In genomic region chr3:105529700-105530099, GRCm38 (mm10) we compare ENCODE assay signal across 10 mouse cellular contexts.
DNase-seq lines count a peak whose midpoint lies in the region; ATAC-seq and TF ChIP-seq lines count a peak whose summit lies in the region.
"Had no signal": no experiment of that assay in that cellular context is flagged by ENCODE, and none has a peak within 500 bp of the region (broad histone marks: within the 10 kb centered on the region; RNA-seq: fewer than 3 reads in every experiment).

No protein-coding gene starts in this region.

- WGBS in kidney, embryonic 15.5 days = 24% methylated on average over 5 of the region's 5 CpGs
- 10% methylated on average over 5 of the region's 5 CpGs for WGBS in forebrain, embryonic 14.5 days
- WGBS in limb, embryonic 11.5 days = 7% methylated on average over 5 of the region's 5 CpGs
- WGBS in neural tube, embryonic 13.5 days = 14% methylated on average over 5 of the region's 5 CpGs

- H3K36me3 ChIP-seq in kidney, embryonic 15.5 days = no peaks in the 10 kb centered on the region
- H3K36me3 ChIP-seq in forebrain, embryonic 14.5 days (ENCODE audit: control insufficient read depth, insufficient read depth, low read length) = no peaks in the 10 kb centered on the region
- no peaks in the 10 kb centered on the region for H3K36me3 ChIP-seq in limb, embryonic 11.5 days (ENCODE audit: control insufficient read depth, insufficient read depth, low read length)
- no peaks in the 10 kb centered on the region for H3K36me3 ChIP-seq in neural tube, embryonic 13.5 days

- peaks cover 28% of the 10 kb centered on the region for H3K4me1 ChIP-seq in kidney, embryonic 15.5 days
- peaks cover 52% of the 10 kb centered on the region for H3K4me1 ChIP-seq in forebrain, embryonic 14.5 days (ENCODE audit: control insufficient read depth, insufficient read depth, low read length)
- peaks cover 6% of the 10 kb centered on the region for H3K4me1 ChIP-seq in limb, embryonic 11.5 days (ENCODE audit: control insufficient read depth, insufficient read depth, low read length)
- H3K4me1 ChIP-seq in neural tube, embryonic 13.5 days (replicated peaks) = peaks cover 51% of the 10 kb centered on the region

- no peak overlapping the region for H3K4me2 ChIP-seq in kidney, embryonic 15.5 days
- no peak overlapping the region; the same call in 1 of the 2 replicates for H3K4me2 ChIP-seq in forebrain, embryonic 14.5 days (ENCODE audit: low read length)
- H3K4me2 ChIP-seq in limb, embryonic 11.5 days (ENCODE audit: low read depth, severe bottlenecking) = no peak overlapping the region
- no peak overlapping the region for H3K4me2 ChIP-seq in neural tube, embryonic 13.5 days

- H3K27ac ChIP-seq in kidney, embryonic 15.5 days = no peak overlapping the region
- peak overlapping the region; percentile 90 for H3K27ac ChIP-seq in forebrain, embryonic 14.5 days (ENCODE audit: low read depth, low read length)
- no peak overlapping the region for H3K27ac ChIP-seq in limb, embryonic 11.5 days (replicated peaks; ENCODE audit: low read depth, low read length)
- H3K27ac ChIP-seq in neural tube, embryonic 13.5 days (replicated peaks) = peak overlapping the region; percentile 80; the same call in 1 of the 2 replicates
- H3K27ac ChIP-seq in gastrocnemius, adult 2 months = no peak overlapping the region

- no peak overlapping the region for H3K4me3 ChIP-seq in kidney, embryonic 15.5 days (replicated peaks)
- H3K4me3 ChIP-seq in forebrain, embryonic 14.5 days (ENCODE audit: low read depth, low read length) = no peak overlapping the region
- H3K4me3 ChIP-seq in limb, embryonic 11.5 days (ENCODE audit: low read depth, low read length) = no peak overlapping the region
- H3K4me3 ChIP-seq in neural tube, embryonic 13.5 days = no peak overlapping the region
- no peak overlapping the region for H3K4me3 ChIP-seq in gastrocnemius, adult 2 months

- H3K9me3 ChIP-seq in kidney, embryonic 15.5 days (replicated peaks) = no peaks in the 10 kb centered on the region
- H3K9me3 ChIP-seq in forebrain, embryonic 14.5 days (replicated peaks; ENCODE audit: control insufficient read depth, low read length) = no peaks in the 10 kb centered on the region
- no peaks in the 10 kb centered on the region for H3K9me3 ChIP-seq in limb, embryonic 11.5 days (ENCODE audit: control insufficient read depth, low read length)
- no peaks in the 10 kb centered on the region for H3K9me3 ChIP-seq in neural tube, embryonic 13.5 days

- H3K27me3 ChIP-seq in kidney, embryonic 15.5 days = no peaks in the 10 kb centered on the region
- no peaks in the 10 kb centered on the region for H3K27me3 ChIP-seq in forebrain, embryonic 14.5 days (replicated peaks; ENCODE audit: control insufficient read depth, insufficient read depth, low read length)
- H3K27me3 ChIP-seq in limb, embryonic 11.5 days (ENCODE audit: control insufficient read depth, insufficient read depth, low read length) = no peaks in the 10 kb centered on the region
- H3K27me3 ChIP-seq in neural tube, embryonic 13.5 days = no peaks in the 10 kb centered on the region

- DNase-seq in kidney, postnatal 25 days = no peak
- DNase-seq in forebrain, embryonic 14.5 days (ENCODE audit: low spot score) = no peak
- peak; percentile 34 for DNase-seq in limb, embryonic 11.5 days (ENCODE audit: low spot score)
- no peak for DNase-seq in gastrocnemius, adult 2 months
- DNase-seq in B cell, adult 2 months = no peak
- DNase-seq in left cerebral cortex, adult 8-10 months (ENCODE audit: low spot score in 2 of 2) = no peak
- DNase-seq: liver; lung, postnatal 14 days had no signal

- intact Hi-C loops in gastrocnemius, adult 2 months (cut with DNase I) = no loop called here

- ATAC-seq in kidney, embryonic 15.5 days (replicated peaks; ENCODE audit: low FRiP score) = peak; percentile 36; the same call in 1 of the 2 replicates
- peak; percentile 1; the same call in 1 of the 2 replicates for ATAC-seq in forebrain, embryonic 14.5 days
- ATAC-seq in limb, embryonic 11.5 days (ENCODE audit: insufficient number of reproducible peaks, low FRiP score, low TSS enrichment, low read depth) = no peak
- ATAC-seq in neural tube, embryonic 13.5 days (ENCODE audit: low read depth) = peak; percentile 36; the same call in 1 of the 2 replicates

- TF ChIP-seq CTCF in gastrocnemius, adult 2 months (IDR thresholded peaks at IDR 0.05) = no peak

- no peak overlapping the region for H3K9ac ChIP-seq in kidney, embryonic 15.5 days
- no peak overlapping the region for H3K9ac ChIP-seq in forebrain, embryonic 14.5 days (ENCODE audit: low read length)
- H3K9ac ChIP-seq in limb, embryonic 11.5 days (ENCODE audit: low read length) = no peak overlapping the region
- H3K9ac ChIP-seq in neural tube, embryonic 13.5 days = no peak overlapping the region

Comparison
In these comparisons a context has a peak if more than half of its experiments do, and no peak if none do; other contexts are left out.
1. H3K27ac ChIP-seq: peak in forebrain, embryonic 14.5 days (single experiment) and neural tube, embryonic 13.5 days (single experiment); none in kidney, embryonic 15.5 days (single experiment), limb, embryonic 11.5 days (single experiment) and gastrocnemius, adult 2 months (single experiment).